Mouse (Mus musculus) adrenal gland (tissue): ENCODE data around the gene Gm21985.

Experiments used
- intact Hi-C: fragments of 180-260 bp; cut with DNase I; formaldehyde crosslinking; loops from one replicate; pipeline ENCODE4 v1.15.1; 2025

Gene Gm21985

GRCm38 (mm10) chr2:112454125-112454861 is 188.2 kb downstream of the Gm21985 start:
- intact Hi-C loops: loop anchor here (5.0 to 10.0 kb wide), 2 partner anchors 38 to 189 kb away; partner anchors contain the start of genes Aven, Gm21985, Nop10 and Slc12a6

- intact Hi-C loops: loop anchor here (5.0 to 10.0 kb wide), 3 partner anchors 37 to 190 kb away; partner anchors contain the start of genes Aven, Gm21985, Katnbl1 and Nop10
Observed at GRCm38 (mm10) chr2:112454862-112455564, 188.9 kb downstream of the Gm21985 start, which contains the start of gene Emc7. Gene Emc7 (plus strand): TSS chr2:112454997.
